Mouse (Mus musculus): ENCODE data around the gene Bri3. TPM values are rescaled to one million over a fixed set of nuclear protein-coding genes. Genes with fewer than 3 reads are reported as not detected.
"Not testable (repeated sequence)": the region's sequence is repeated elsewhere in the genome, so short reads cannot be mapped to it uniquely, and the experiment has no call there.

The Bri3 gene
- polyA plus RNA-seq, 1 experiment from 2014 or later: 132 TPM

DNA sequence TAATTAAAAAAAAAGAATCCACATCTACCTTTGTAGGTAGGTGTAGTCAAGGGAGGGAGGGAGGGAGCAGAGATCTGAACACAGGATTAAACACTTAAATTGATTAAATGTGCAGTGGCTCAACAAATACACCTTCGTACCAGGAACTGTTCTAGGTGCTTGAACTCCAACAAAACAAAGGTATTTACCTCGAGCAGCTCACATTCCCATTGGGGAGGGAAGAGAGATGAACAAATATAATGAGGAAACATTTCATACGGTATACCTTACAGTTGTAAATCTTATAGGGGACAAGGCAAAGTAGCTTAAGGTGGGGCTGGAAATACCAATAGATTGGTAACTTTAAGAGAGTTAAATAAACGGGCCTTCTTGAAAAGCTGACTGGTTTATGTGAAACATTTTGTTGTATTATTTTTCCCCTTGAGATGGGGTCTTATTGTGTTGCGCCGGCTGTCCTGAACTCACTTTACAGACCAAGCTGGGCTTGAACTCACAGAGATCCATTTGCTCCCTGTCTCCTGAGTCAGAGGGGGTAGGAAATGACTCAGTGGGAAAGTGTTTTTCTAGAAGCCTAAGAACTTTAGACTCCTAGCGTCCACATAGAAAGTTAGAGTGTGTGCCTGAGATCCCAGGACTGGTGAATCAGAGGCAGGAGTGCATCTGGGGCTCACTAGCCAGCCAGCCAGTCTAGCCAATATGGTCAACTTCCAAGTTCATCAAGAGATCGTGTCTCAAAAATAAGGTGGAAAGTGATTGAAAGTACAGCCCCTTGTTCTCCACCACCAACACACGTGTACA is 108.2 kb downstream of the Bri3 start:
- no peak overlapping the region for H3K27ac ChIP-seq (replicated peaks)
- peaks cover 21% of the 10 kb centered on the region for H3K27me3 ChIP-seq
- H3K9me3 ChIP-seq: no peaks in the 10 kb centered on the region
- no peak overlapping the region for H3K4me3 ChIP-seq
- peaks cover 9% of the 10 kb centered on the region for H3K4me1 ChIP-seq (replicated peaks)
- ATAC-seq (ENCODE audit: low read depth): no peak
- no peak overlapping the region for H3K9ac ChIP-seq
- 85% methylated on average over 9 of the region's 9 CpGs for WGBS
- H3K4me2 ChIP-seq: no peak overlapping the region
- H3K36me3 ChIP-seq: no peaks in the 10 kb centered on the region

DNA sequence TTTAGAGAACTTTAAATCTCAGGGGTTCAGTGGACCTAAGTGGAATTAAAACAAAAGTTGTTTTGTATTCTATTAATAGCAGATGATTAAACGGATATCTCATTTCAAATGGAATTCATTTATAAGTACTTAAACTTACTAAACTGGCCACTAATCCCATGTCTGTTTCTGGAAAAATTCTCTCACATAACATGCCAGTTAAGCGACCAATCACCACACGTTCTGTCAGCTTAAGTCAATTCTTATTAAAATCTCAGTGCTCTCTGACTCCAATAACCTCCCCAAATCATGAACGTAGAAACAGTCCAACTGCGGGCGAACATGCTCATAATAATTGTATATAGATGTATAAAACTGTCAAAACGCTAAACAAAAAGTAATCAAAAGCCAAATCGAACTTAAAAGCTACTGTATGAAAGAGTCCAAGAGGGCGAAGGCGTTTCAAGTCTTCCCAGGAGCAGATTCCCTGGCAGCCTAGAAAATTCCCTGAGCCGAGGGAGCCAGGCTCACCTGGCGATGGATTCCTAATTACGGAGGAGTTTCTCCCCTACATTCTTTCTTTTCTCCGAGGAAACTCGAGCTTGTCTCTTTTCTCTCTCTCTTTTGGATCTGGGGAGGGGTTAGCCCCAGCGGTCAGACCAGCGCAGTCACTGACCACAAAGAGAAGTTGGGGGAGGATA is 112.7 kb downstream of the Bri3 start:
- H3K4me2 ChIP-seq: peak overlapping the region; percentile 91
- ATAC-seq (ENCODE audit: low read depth): no peak
- peaks cover 44% of the 10 kb centered on the region for H3K27me3 ChIP-seq
- WGBS: 9% methylated on average over 17 of the region's 17 CpGs
- H3K9me3 ChIP-seq: no peaks in the 10 kb centered on the region
- H3K27ac ChIP-seq (replicated peaks): no peak overlapping the region
- peak overlapping the region; percentile 52 for H3K4me3 ChIP-seq
- no peaks in the 10 kb centered on the region for H3K36me3 ChIP-seq
- peaks cover 19% of the 10 kb centered on the region for H3K4me1 ChIP-seq (replicated peaks)
- H3K9ac ChIP-seq: no peak overlapping the region

DNA sequence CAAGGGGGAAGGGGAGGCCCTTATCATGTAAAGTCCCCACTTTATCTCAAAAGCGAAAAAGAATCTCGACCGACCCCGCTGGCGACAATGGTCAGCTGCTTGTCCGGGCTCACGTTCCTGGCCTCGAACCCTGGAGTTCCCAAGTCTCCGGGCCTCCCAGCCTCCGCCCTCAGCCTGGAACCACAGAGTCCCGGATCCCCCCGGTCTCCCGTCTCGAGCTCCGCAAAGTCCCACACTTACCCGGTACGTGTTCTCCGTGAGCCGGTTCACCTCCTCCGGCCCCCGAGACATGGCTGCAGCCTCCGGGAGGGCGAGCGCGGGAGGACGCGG is 113.3 kb downstream of the Bri3 start:
- H3K27me3 ChIP-seq: peaks cover 44% of the 10 kb centered on the region
- H3K9ac ChIP-seq: peak overlapping the region; percentile 17
- H3K36me3 ChIP-seq: no peaks in the 10 kb centered on the region
- H3K4me1 ChIP-seq (replicated peaks): peaks cover 19% of the 10 kb centered on the region
- WGBS: under 1% methylated on average over 27 of the region's 27 CpGs
- peak overlapping the region; percentile 91 for H3K4me2 ChIP-seq
- H3K4me3 ChIP-seq: peak overlapping the region; percentile 52
- no peaks in the 10 kb centered on the region for H3K9me3 ChIP-seq
- H3K27ac ChIP-seq (replicated peaks): no peak overlapping the region
- ATAC-seq (ENCODE audit: low read depth): no peak

DNA sequence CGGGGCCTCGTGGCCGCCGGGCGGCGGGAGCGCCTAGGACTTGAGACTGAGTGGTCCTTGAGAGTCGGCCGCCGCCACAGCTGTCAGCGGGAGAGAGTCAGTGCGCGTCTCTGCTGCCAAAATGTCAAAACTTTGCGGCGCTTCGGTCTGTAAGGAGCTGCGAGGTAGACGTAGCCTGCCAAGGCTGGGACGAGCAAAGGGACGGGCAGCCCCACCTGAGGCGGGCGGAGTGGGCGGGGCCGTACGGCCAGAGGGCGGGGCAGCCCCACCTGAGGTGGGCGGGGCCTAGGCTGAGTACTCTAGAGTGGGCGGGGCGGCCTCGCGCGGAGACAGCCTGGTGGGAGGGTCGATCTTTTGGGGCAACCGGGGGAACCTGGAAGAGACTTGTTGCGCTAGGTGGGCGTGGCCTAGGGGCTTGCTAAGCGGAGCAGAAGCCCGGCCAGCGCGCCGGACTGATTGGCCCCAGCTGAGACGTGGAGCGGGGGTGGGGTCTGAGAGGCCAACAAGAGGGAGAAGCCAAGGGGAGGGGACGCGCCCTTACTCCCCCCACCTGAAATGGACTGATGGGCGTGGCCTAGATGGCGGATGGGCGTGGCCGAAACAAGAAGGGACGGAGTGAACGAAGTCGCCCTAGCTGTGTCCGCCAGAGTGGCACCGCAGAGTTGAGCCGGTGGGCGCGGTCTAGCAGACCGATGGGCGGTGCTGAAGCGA is 113.8 kb downstream of the Bri3 start, which contains the start of gene Baiap2l1:
Gene Baiap2l1, minus strand, starts transcription at position 232 of the 711 bp plus-strand sequence.
- peak within 1 kb of the TSS; percentile 17 for H3K9ac ChIP-seq
- ATAC-seq (ENCODE audit: low read depth): peak; percentile 94
- H3K4me3 ChIP-seq: peak within 1 kb of the TSS; percentile 52
- WGBS: under 1% methylated on average over 60 of the region's 60 CpGs
- no peaks in the 10 kb centered on the region for H3K36me3 ChIP-seq
- no peaks in the 10 kb centered on the region for H3K9me3 ChIP-seq
- peaks cover 44% of the 10 kb centered on the region for H3K27me3 ChIP-seq
- peak within 1 kb of the TSS; percentile 91 for H3K4me2 ChIP-seq
- no peak within 1 kb of the TSS for H3K27ac ChIP-seq (replicated peaks)
- H3K4me1 ChIP-seq (replicated peaks): peaks cover 19% of the 10 kb centered on the region

GRCm38 (mm10) chr5:144358592-144358917 is 114.3 kb downstream of the Bri3 start:
- Histone ChIP-seq H3K4me3 (peak overlapping the region; percentile 52), H3K36me3 (no peaks in the 10 kb centered on the region), H3K9ac (peak overlapping the region; percentile 17; the same call in 1 of the 2 replicates), H3K27ac (replicated peaks) (no peak overlapping the region), H3K4me2 (peak overlapping the region; percentile 91), H3K9me3 (no peaks in the 10 kb centered on the region), H3K27me3 (peaks cover 44% of the 10 kb centered on the region), H3K4me1 (replicated peaks) (peaks cover 19% of the 10 kb centered on the region)
- ATAC-seq (ENCODE audit: low read depth): no peak
- WGBS: 7% methylated on average over 10 of the region's 10 CpGs

GRCm38 (mm10) chr5:144359886-144360285 is 115.6 kb downstream of the Bri3 start:
- no peak overlapping the region for H3K4me2 ChIP-seq
- H3K27ac ChIP-seq (replicated peaks): no peak overlapping the region
- H3K36me3 ChIP-seq: no peaks in the 10 kb centered on the region
- no peaks in the 10 kb centered on the region for H3K9me3 ChIP-seq
- H3K4me3 ChIP-seq: no peak overlapping the region
- H3K4me1 ChIP-seq (replicated peaks): peaks cover 19% of the 10 kb centered on the region
- no peak overlapping the region for H3K9ac ChIP-seq
- peaks cover 44% of the 10 kb centered on the region for H3K27me3 ChIP-seq
- no peak for ATAC-seq (ENCODE audit: low read depth)
- WGBS: 78% methylated on average over 6 of the region's 6 CpGs

GRCm38 (mm10) chr5:144360346-144360745 is 116.1 kb downstream of the Bri3 start:
- peaks cover 43% of the 10 kb centered on the region for H3K27me3 ChIP-seq
- H3K9ac ChIP-seq: no peak overlapping the region
- no peak for ATAC-seq (ENCODE audit: low read depth)
- H3K4me1 ChIP-seq (replicated peaks): peaks cover 19% of the 10 kb centered on the region
- WGBS: 50% methylated on average over 6 of the region's 6 CpGs
- H3K9me3 ChIP-seq: no peaks in the 10 kb centered on the region
- no peak overlapping the region for H3K27ac ChIP-seq (replicated peaks)
- H3K4me2 ChIP-seq: no peak overlapping the region
- H3K4me3 ChIP-seq: no peak overlapping the region
- no peaks in the 10 kb centered on the region for H3K36me3 ChIP-seq

DNA sequence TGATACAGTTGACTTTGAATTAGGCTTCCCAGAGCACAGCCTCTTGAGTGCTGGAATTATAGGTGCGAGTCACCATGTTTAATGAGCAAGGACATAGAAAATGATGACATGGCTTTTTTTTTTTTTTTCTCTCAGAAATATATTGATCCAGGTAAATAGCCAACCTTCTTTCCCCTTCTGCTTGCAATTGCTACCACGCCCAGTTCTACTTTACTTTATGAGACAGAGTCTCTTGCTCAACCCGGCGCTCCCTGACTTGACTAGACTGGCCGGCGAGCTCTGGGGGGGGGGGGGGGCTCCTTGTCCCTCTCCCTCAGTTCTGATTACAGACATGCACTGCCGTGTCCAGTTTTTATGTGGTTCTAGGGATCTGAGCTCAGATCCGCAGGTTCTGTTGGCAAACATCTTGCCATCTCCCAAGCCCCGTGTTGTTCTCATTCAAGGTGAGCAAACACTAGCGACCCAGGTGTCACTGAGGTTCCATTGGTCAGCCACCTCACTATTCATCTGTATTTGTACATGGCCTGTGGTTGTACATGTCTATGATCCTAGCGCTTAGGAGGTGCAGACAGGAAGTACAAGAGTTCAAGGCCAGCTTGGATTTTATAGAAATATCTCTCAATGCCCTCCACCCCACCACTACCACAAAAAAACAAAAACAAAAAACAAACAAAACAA is 120.6 kb downstream of the Bri3 start:
- 94% methylated on average over 11 of the region's 11 CpGs for WGBS
- H3K4me1 ChIP-seq (replicated peaks): no peaks in the 10 kb centered on the region
- no peak overlapping the region for H3K4me3 ChIP-seq
- no peaks in the 10 kb centered on the region; the same call in 1 of the 2 replicates for H3K27me3 ChIP-seq
- no peak overlapping the region for H3K4me2 ChIP-seq
- no peak overlapping the region for H3K9ac ChIP-seq
- ATAC-seq (ENCODE audit: low read depth): no peak
- H3K27ac ChIP-seq (replicated peaks): no peak overlapping the region
- H3K9me3 ChIP-seq: no peaks in the 10 kb centered on the region
- no peaks in the 10 kb centered on the region for H3K36me3 ChIP-seq

DNA sequence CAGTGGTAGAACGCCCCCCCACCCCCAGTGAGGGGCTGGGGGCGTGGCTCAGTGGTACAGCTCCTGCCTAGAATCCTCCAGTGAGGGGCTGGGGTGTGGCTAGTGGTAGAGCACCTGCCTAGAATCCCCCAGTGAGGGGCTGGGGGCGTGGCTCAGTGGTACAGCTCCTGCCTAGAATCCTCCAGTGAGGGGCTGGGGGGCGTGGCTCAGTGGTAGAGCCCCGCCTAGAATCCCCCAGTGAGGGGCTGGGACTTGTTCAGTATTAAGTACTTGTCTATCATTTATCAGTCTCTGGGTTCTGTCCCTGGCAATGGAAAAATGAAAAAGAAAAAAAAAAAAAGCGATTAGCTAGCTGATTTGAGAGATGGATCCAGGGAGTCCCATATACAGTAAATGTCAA is 122.3 kb downstream of the Bri3 start:
- not testable (repeated sequence) for H3K27me3 ChIP-seq; H3K4me1 ChIP-seq (replicated peaks); ATAC-seq (ENCODE audit: low read depth); H3K9me3 ChIP-seq; H3K27ac ChIP-seq (replicated peaks); H3K4me3 ChIP-seq; H3K9ac ChIP-seq; H3K36me3 ChIP-seq; H3K4me2 ChIP-seq
- WGBS: 75% methylated on average over 6 of the region's 6 CpGs

- Histone ChIP-seq H3K4me2 (no peak overlapping the region), H3K4me3 (no peak overlapping the region), H3K36me3 (no peaks in the 10 kb centered on the region), H3K27ac (replicated peaks) (no peak overlapping the region), H3K27me3 (no peaks in the 10 kb centered on the region), H3K4me1 (replicated peaks) (no peaks in the 10 kb centered on the region), H3K9ac (no peak overlapping the region), H3K9me3 (no peaks in the 10 kb centered on the region)
- WGBS: 87% methylated on average over 9 of the region's 9 CpGs
- ATAC-seq (ENCODE audit: low read depth): no peak
Observed at GRCm38 (mm10) chr5:144368661-144369205, 124.5 kb downstream of the Bri3 start.

DNA sequence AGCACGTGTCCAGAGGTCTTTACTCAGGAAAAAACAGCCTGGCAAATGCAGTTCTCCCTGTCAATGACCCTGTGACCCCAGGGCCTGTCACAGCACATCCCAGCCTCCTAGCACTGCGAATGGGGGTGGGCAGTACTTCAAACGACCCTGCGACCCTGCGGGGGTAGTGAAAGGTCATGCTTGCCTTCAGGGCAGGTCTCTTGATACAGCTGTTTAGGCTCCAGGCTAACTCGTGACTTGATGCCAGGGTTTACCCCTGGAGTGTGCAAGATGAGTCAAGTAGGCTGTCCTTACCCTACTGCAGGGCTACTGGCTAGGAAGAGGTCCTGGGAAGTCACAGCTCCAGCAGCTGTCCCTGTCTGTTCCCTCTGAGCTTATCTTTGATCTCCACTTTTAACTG is 126.7 kb downstream of the Bri3 start:
- Histone ChIP-seq H3K27ac (replicated peaks) (no peak overlapping the region), H3K4me3 (no peak overlapping the region), H3K4me2 (no peak overlapping the region), H3K36me3 (no peaks in the 10 kb centered on the region), H3K27me3 (no peaks in the 10 kb centered on the region), H3K9me3 (no peaks in the 10 kb centered on the region), H3K9ac (no peak overlapping the region), H3K4me1 (replicated peaks) (no peaks in the 10 kb centered on the region)
- no peak for ATAC-seq (ENCODE audit: low read depth)
- 6% methylated on average over 6 of the region's 6 CpGs for WGBS

DNA sequence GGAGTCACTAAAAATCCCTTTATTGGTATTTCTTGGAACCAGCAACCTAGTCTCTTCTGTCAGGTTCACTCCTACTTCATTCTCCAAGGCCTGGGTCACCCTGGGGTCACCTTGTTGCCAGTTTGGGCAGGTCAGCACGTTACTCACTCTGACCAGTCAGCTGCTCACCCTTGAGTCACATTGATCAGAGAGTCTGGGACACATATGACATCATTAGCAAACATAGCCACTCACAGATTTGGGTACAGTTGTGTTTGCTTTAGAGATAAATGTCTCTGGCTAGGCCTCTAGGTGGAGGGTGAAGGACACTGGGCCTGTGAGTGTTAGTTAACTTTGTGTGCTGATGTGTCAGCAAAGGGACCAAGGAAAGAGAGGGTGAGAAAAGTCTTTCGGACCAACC is 127.9 kb downstream of the Bri3 start:
- Histone ChIP-seq H3K9ac (no peak overlapping the region), H3K36me3 (no peaks in the 10 kb centered on the region), H3K4me3 (no peak overlapping the region), H3K4me1 (replicated peaks) (no peaks in the 10 kb centered on the region), H3K27ac (replicated peaks) (no peak overlapping the region), H3K9me3 (no peaks in the 10 kb centered on the region), H3K27me3 (no peaks in the 10 kb centered on the region), H3K4me2 (no peak overlapping the region)
- WGBS: 76% methylated on average over 2 of the region's 2 CpGs
- ATAC-seq (ENCODE audit: low read depth): no peak

Data from neural tube, embryonic 13.5 days (tissue).